Mouse (Mus musculus) gastrocnemius, postnatal 4 days (tissue): Measurements from ENCODE around the gene Alms1. TPM values are rescaled to one million over a fixed set of nuclear protein-coding genes. Genes with fewer than 3 reads are reported as not detected.
A peak's percentile ranks its signal among the peaks of the same experiment; 100 is the strongest.
"Not testable (repeated sequence)": the region's sequence is repeated elsewhere in the genome, so short reads cannot be mapped to it uniquely, and the experiment has no call there.

ENCODE experiments used
- DNase-seq, 2 experiments: peaks; one replicate each; pipeline ENCODE4 v3.0.0; 2021 to 2022; ENCODE audit warnings: low spot score in 2 of 2, mixed read lengths in 2 of 2
- long read RNA-seq, 2 experiments: library from polyadenylated mRNA; stranded (forward); transcript quantifications; one replicate each; pipeline ENCODE4 v2.0.0; 2021
- total RNA-seq, 2 experiments: library from RNA; stranded (reverse); gene quantifications; 2 replicates each; pipeline ENCODE4 v1.2.3; 2021

Gene Alms1
- total RNA-seq, result 1 to 10 TPM; 6.1 to 6.5 TPM
- long read RNA-seq, experiment 1, result 0 reads
- long read RNA-seq, experiment 2, result 0 reads

- peak; percentile 88 to 94 for DNase-seq
These were observed at the start of gene Alms1 for GRCm38 (mm10) chr6:85587396-85588143. TSS of gene Alms1 (plus strand) at chr6:85587531.

GRCm38 (mm10) chr6:85543351-85544175 lies 43.8 kb upstream of the Alms1 start:
- no peak for DNase-seq

- no peak for DNase-seq
These were observed 43.0 kb upstream of the Alms1 start for GRCm38 (mm10) chr6:85544251-85544881.

GRCm38 (mm10) chr6:85547642-85548041 lies 39.7 kb upstream of the Alms1 start:
- no peak for DNase-seq

- DNase-seq, result no peak
These were observed 25.0 kb upstream of the Alms1 start for GRCm38 (mm10) chr6:85562374-85562773.

- no peak for DNase-seq
These were observed 14.5 kb upstream of the Alms1 start for GRCm38 (mm10) chr6:85572816-85573215.

GRCm38 (mm10) chr6:85581688-85582087 lies 5.6 kb upstream of the Alms1 start:
- DNase-seq, result no peak

GRCm38 (mm10) chr6:85584612-85585011 lies 2.7 kb upstream of the Alms1 start:
- DNase-seq, result no peak

GRCm38 (mm10) chr6:85586805-85587367 lies 445 bp upstream of the Alms1 start:
- no peak for DNase-seq

GRCm38 (mm10) chr6:85588164-85588563 lies 833 bp downstream of the Alms1 start:
- DNase-seq, result no peak

GRCm38 (mm10) chr6:85588568-85588967 lies 1.2 kb downstream of the Alms1 start:
- DNase-seq, result no peak

GRCm38 (mm10) chr6:85590116-85590515 lies 2.8 kb downstream of the Alms1 start:
- no peak for DNase-seq

GRCm38 (mm10) chr6:85599310-85599709 lies 12.0 kb downstream of the Alms1 start:
- DNase-seq, result no peak

- no peak for DNase-seq
These were observed 23.2 kb downstream of the Alms1 start for GRCm38 (mm10) chr6:85610511-85610910.

GRCm38 (mm10) chr6:85620826-85621225 lies 33.5 kb downstream of the Alms1 start:
- no peak for DNase-seq

GRCm38 (mm10) chr6:85621600-85621999 lies 34.3 kb downstream of the Alms1 start:
- no peak for DNase-seq

GRCm38 (mm10) chr6:85624511-85624910 lies 37.2 kb downstream of the Alms1 start:
- no peak for DNase-seq

- DNase-seq, result no peak
These were observed 45.8 kb downstream of the Alms1 start for GRCm38 (mm10) chr6:85633165-85633564.

GRCm38 (mm10) chr6:85653244-85653643 lies 65.9 kb downstream of the Alms1 start:
- DNase-seq, result no peak

GRCm38 (mm10) chr6:85701943-85702342 lies 114.6 kb downstream of the Alms1 start:
- DNase-seq, result not testable (repeated sequence)

- DNase-seq, result not testable (repeated sequence)
These were observed 121.9 kb downstream of the Alms1 start for GRCm38 (mm10) chr6:85709206-85709605.
